Mouse (Mus musculus) myocyte (in vitro differentiated cells): ENCODE measurements around the gene Zdhhc25.

ENCODE experiments used
- CEBPB ChIP-seq: IDR thresholded peaks from 2 replicates; pipeline ENCODE4 v1.6.1; 2011; ENCODE audit warnings: mild to moderate bottlenecking, moderate library complexity; ENCODE audit not compliant: poor library complexity, insufficient read depth, severe bottlenecking
- E2F4 ChIP-seq: IDR thresholded peaks from one replicate; pipeline ENCODE4 v1.6.1; 2011; ENCODE audit warnings: mild to moderate bottlenecking, control low read depth, moderate library complexity; ENCODE audit not compliant: insufficient read depth
- MAX ChIP-seq: IDR thresholded peaks from one replicate; pipeline ENCODE4 v1.6.1; 2011; ENCODE audit warnings: low read depth, mild to moderate bottlenecking, control low read depth
- MYOD1 ChIP-seq, 3 experiments: IDR thresholded peaks; one replicate each; pipeline ENCODE4 v1.6.1; 2011; ENCODE audit warnings: control low read depth in 2 of 3, low read depth in 2 of 3, mild to moderate bottlenecking in 2 of 3, moderate library complexity in 1 of 3; ENCODE audit not compliant: insufficient read length in 2 of 3, control insufficient read depth in 1 of 3
- MYOG ChIP-seq, 3 experiments: IDR thresholded peaks; one replicate each; pipeline ENCODE4 v1.6.1; 2011; ENCODE audit warnings: control low read depth in 2 of 3, low read depth in 2 of 3, mild to moderate bottlenecking in 2 of 3; ENCODE audit not compliant: insufficient read length in 2 of 3, control insufficient read depth in 1 of 3, insufficient read depth in 1 of 3
- POLR2A ChIP-seq: IDR thresholded peaks from one replicate; pipeline ENCODE4 v1.6.1; 2011; ENCODE audit warnings: low read depth, mild to moderate bottlenecking, control low read depth, moderate library complexity; ENCODE audit not compliant: insufficient read length
- POLR2AphosphoS2 ChIP-seq: IDR thresholded peaks from one replicate; pipeline ENCODE4 v1.6.1; 2011; ENCODE audit warnings: low read depth, control low read depth; ENCODE audit not compliant: insufficient read length
- SRF ChIP-seq: IDR thresholded peaks from one replicate; pipeline ENCODE4 v1.6.1; 2011; ENCODE audit warnings: low read depth; ENCODE audit not compliant: control insufficient read depth, insufficient read length
- TCF12 ChIP-seq: IDR thresholded peaks from one replicate; pipeline ENCODE4 v1.6.1; 2011; ENCODE audit warnings: mild to moderate bottlenecking, control low read depth; ENCODE audit not compliant: poor library complexity, insufficient read depth, severe bottlenecking
- USF1 ChIP-seq: IDR thresholded peaks from one replicate; pipeline ENCODE4 v1.6.1; 2011; ENCODE audit warnings: low read depth, mild to moderate bottlenecking, control low read depth, moderate library complexity

DNA sequence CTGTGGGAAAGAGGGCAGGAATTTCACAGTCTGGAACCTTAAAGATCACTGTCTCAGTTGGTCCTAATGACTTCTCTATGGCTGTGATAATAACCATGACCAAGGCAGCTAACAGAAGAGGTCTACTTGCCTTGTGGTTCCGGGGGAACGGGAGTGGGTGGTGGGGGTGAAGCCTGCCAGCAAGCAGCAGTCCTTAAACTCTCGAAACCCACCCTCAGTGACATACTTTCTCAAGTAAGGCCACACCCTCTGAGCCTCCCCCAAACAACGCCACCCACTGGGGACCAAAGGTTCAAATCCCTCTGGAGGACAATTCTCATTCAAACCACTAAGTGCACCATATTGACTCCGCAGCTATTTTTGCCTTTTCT is 5.3 kb downstream of the Zdhhc25 start:
- TF ChIP-seq E2F4 (no peak), CEBPB (no peak), USF1 (no peak), POLR2A (no peak), MYOD1 (IDR thresholded peaks at IDR 0.05; ENCODE audit: control insufficient read depth in 1 of 3, insufficient read length in 2 of 3, low read depth in 2 of 3) (no peak), TCF12 (no peak), MYOG (IDR thresholded peaks at IDR 0.05; ENCODE audit: control insufficient read depth in 1 of 3, insufficient read depth in 1 of 3, insufficient read length in 2 of 3, low read depth in 2 of 3) (no peak), POLR2AphosphoS2 (no peak), MAX (no peak), SRF (no peak)
